In the genomic region with DNA sequence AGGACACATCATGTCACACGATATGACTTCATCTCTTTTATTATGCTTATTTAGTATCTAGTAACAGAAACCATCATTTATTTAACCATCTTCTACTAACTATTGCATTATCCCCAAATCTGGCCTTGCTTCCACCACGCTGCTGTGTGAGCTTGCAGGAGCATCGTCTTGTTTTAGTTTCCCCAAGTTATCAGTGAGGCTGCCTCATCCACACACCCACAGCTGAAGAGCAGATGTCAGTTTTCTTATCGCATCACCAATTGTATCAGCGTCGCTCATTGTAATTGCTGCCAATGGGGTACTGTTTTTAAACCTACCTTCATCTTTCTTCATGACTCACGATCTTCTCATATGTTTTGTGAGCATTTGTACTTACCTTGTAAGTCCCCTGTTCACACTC, we compare ENCODE assay signal across 19 mouse cellular contexts. TPM values are rescaled to one million over a fixed set of nuclear protein-coding genes. Genes with fewer than 3 reads are reported as not detected.
DNase-seq lines count a peak whose midpoint lies in the region; ATAC-seq and TF ChIP-seq lines count a peak whose summit lies in the region.
"Had no signal": no experiment of that assay in that cellular context is flagged by ENCODE, and none has a peak within 500 bp of the region (broad histone marks: within the 10 kb centered on the region; RNA-seq: fewer than 3 reads in every experiment).

No protein-coding gene starts in this region.

- peak overlapping the region; percentile 70 for H3K27ac ChIP-seq in liver, embryonic 11.5 days (ENCODE audit: low read depth, low read length)
- peak overlapping the region; percentile 97 for H3K27ac ChIP-seq in liver, embryonic 14.5 days
- H3K27ac ChIP-seq in liver, postnatal 0 days (ENCODE audit: low read depth), result peak overlapping the region; percentile 80; the same call in 1 of the 2 replicates
- H3K27ac ChIP-seq in forebrain, embryonic 12.5 days, result no peak overlapping the region
- H3K27ac ChIP-seq: forebrain, embryonic 10.5 days; hindbrain, embryonic 12.5 days; hindbrain, embryonic 15.5 days had no signal

- H3K4me3 ChIP-seq in liver, embryonic 11.5 days (ENCODE audit: low read depth, low read length), result no peak overlapping the region
- H3K4me3 ChIP-seq in liver, embryonic 14.5 days (ENCODE audit: insufficient read depth in 1 of 2, low read depth in 2 of 2, low read length in 2 of 2), result no peak overlapping the region
- no peak overlapping the region for H3K4me3 ChIP-seq in liver, postnatal 0 days (ENCODE audit: low read depth, low read length)
- no peak overlapping the region for H3K4me3 ChIP-seq in forebrain, embryonic 12.5 days (replicated peaks)
- H3K4me3 ChIP-seq: forebrain, embryonic 10.5 days; hindbrain, embryonic 12.5 days; hindbrain, embryonic 15.5 days had no signal

- H3K4me1 ChIP-seq in liver, embryonic 11.5 days (replicated peaks; ENCODE audit: control insufficient read depth, insufficient read depth, low read length), result peaks cover 13% of the 10 kb centered on the region
- H3K4me1 ChIP-seq in liver, embryonic 14.5 days (replicated peaks; ENCODE audit: control insufficient read depth in 2 of 2, insufficient read depth in 2 of 2, low read length in 1 of 2), result peaks cover 44 to 49% of the 10 kb centered on the region in 2 experiments
- peaks cover 27% of the 10 kb centered on the region for H3K4me1 ChIP-seq in liver, postnatal 0 days (ENCODE audit: insufficient read depth)
- H3K4me1 ChIP-seq in forebrain, embryonic 12.5 days, result no peaks in the 10 kb centered on the region
- H3K4me1 ChIP-seq: hindbrain, embryonic 12.5 days; hindbrain, embryonic 15.5 days had no signal

- TF ChIP-seq CTCF in liver, embryonic 14.5 days (IDR thresholded peaks at IDR 0.05; ENCODE audit: low read depth), result no peak
- no peak for TF ChIP-seq CTCF in liver, postnatal 0 days (IDR thresholded peaks at IDR 0.05; ENCODE audit: low read depth)

- H3K9me3 ChIP-seq in liver, embryonic 11.5 days (ENCODE audit: control insufficient read depth, low read length), result peaks cover 10% of the 10 kb centered on the region; the same call in 1 of the 2 replicates
- peaks cover 4% of the 10 kb centered on the region for H3K9me3 ChIP-seq in liver, embryonic 14.5 days (ENCODE audit: control insufficient read depth, low read length)
- peaks cover 5% of the 10 kb centered on the region for H3K9me3 ChIP-seq in liver, postnatal 0 days (ENCODE audit: low read length)
- H3K9me3 ChIP-seq in forebrain, embryonic 12.5 days, result no peaks in the 10 kb centered on the region
- H3K9me3 ChIP-seq: hindbrain, embryonic 12.5 days; hindbrain, embryonic 15.5 days had no signal

- no peak for DNase-seq in liver, embryonic 11.5 days (ENCODE audit: low spot score)
- no peak for DNase-seq in liver, embryonic 14.5 days (ENCODE audit: low read depth in 3 of 3, low spot score in 3 of 3)
- DNase-seq in liver, postnatal 0 days, result no peak
- DNase-seq in Muller cell, postnatal 12 days (ENCODE audit: inconsistent ontology term), result no peak
- no peak for DNase-seq in urinary bladder, postnatal 10 days (ENCODE audit: low spot score)
- DNase-seq: adrenal gland, adult 2 months; adrenal gland, postnatal 14 days; cerebellum, adult 11 months; cerebellum, adult 2 months; cerebellum, adult 9-11 months; gastrocnemius, postnatal 10 days; gastrocnemius, postnatal 36 days had no signal

- no peaks in the 10 kb centered on the region for H3K27me3 ChIP-seq in liver, embryonic 11.5 days (replicated peaks; ENCODE audit: control insufficient read depth, insufficient read depth, low read length)
- no peaks in the 10 kb centered on the region for H3K27me3 ChIP-seq in liver, embryonic 14.5 days (ENCODE audit: control insufficient read depth, insufficient read depth, low read length)
- H3K27me3 ChIP-seq in liver, postnatal 0 days (ENCODE audit: insufficient read depth, low read length), result no peaks in the 10 kb centered on the region
- no peaks in the 10 kb centered on the region for H3K27me3 ChIP-seq in forebrain, embryonic 12.5 days
- H3K27me3 ChIP-seq: hindbrain, embryonic 12.5 days; hindbrain, embryonic 15.5 days had no signal

- 0 out of 2 replicates have a peak, but pooled peaks have one; percentile 24 for ATAC-seq in liver, embryonic 11.5 days (replicated peaks; ENCODE audit: low FRiP score)
- peak; percentile 18; the same call in 1 of the 2 replicates for ATAC-seq in liver, embryonic 14.5 days (ENCODE audit: insufficient read depth)
- ATAC-seq in liver, postnatal 0 days, result no peak
- no peak for ATAC-seq in forebrain, embryonic 12.5 days (ENCODE audit: low FRiP score)
- no peak for ATAC-seq in CD4-positive, CD25-positive, alpha-beta regulatory T cell, adult 4 months
- ATAC-seq: forebrain, embryonic 16.5 days had no signal

- peak; percentile 67 for TF ChIP-seq EP300 in liver, embryonic 14.5 days (IDR thresholded peaks at IDR 0.05; ENCODE audit: low read depth)
- TF ChIP-seq EP300 in liver, postnatal 0 days (IDR thresholded peaks at IDR 0.05; ENCODE audit: low read depth), result peak; percentile 27; the same call in 1 of the 2 replicates

- H3K4me2 ChIP-seq in liver, embryonic 11.5 days, result peak overlapping the region; percentile 26; the same call in 1 of the 2 replicates
- peak overlapping the region; percentile 69 for H3K4me2 ChIP-seq in liver, embryonic 14.5 days (ENCODE audit: low read depth)
- H3K4me2 ChIP-seq in liver, postnatal 0 days (ENCODE audit: low read depth, low read length), result 0 out of 2 replicates have a peak overlapping the region, but pooled peaks have one; percentile 56
- no peak overlapping the region for H3K4me2 ChIP-seq in forebrain, embryonic 12.5 days
- H3K4me2 ChIP-seq: heart, embryonic 11.5 days; hindbrain, embryonic 12.5 days; hindbrain, embryonic 15.5 days had no signal

- H3K36me3 ChIP-seq in liver, embryonic 11.5 days (ENCODE audit: control insufficient read depth, insufficient read depth, low read length), result no peaks in the 10 kb centered on the region
- no peaks in the 10 kb centered on the region for H3K36me3 ChIP-seq in liver, embryonic 14.5 days (replicated peaks; ENCODE audit: control insufficient read depth, insufficient read depth, low read depth)
- no peaks in the 10 kb centered on the region for H3K36me3 ChIP-seq in liver, postnatal 0 days (replicated peaks; ENCODE audit: insufficient read depth, low read length)
- no peaks in the 10 kb centered on the region for H3K36me3 ChIP-seq in forebrain, embryonic 12.5 days (replicated peaks)
- H3K36me3 ChIP-seq: forebrain, embryonic 10.5 days; hindbrain, embryonic 12.5 days; hindbrain, embryonic 15.5 days had no signal

- 74% methylated on average over 7 of the region's 7 CpGs for WGBS in liver, embryonic 11.5 days
- 32% methylated on average over 7 of the region's 7 CpGs for WGBS in liver, embryonic 14.5 days (ENCODE audit: insufficient replicate concordance)
- 67% methylated on average over 7 of the region's 7 CpGs for WGBS in liver, postnatal 0 days (ENCODE audit: insufficient replicate concordance)
- WGBS in forebrain, embryonic 12.5 days, result 96% methylated on average over 7 of the region's 7 CpGs

- no peak overlapping the region for H3K9ac ChIP-seq in liver, embryonic 11.5 days (ENCODE audit: low read depth, low read length)
- peak overlapping the region; percentile 55; the same call in 1 of the 2 replicates for H3K9ac ChIP-seq in liver, embryonic 14.5 days (replicated peaks)
- H3K9ac ChIP-seq in liver, postnatal 0 days (replicated peaks), result no peak overlapping the region
- H3K9ac ChIP-seq in forebrain, embryonic 12.5 days, result no peak overlapping the region
- H3K9ac ChIP-seq: hindbrain, embryonic 12.5 days; hindbrain, embryonic 15.5 days had no signal

RNA-seq across cellular contexts. Expression of a gene that starts 23.6 kb away (rescaled TPM):
- polyA plus RNA-seq in liver, embryonic 11.5 days (2014; fragmentation: Nextera tagmentation; extraction: Ambion mirVana), result 73.2 and 80.0 TPM in 2 replicates
- 21.5 and 31.3 TPM in 2 replicates for polyA plus RNA-seq in liver, embryonic 14.5 days (2012; rRNA removed)
- 40.6 and 50.6 TPM in 2 replicates for polyA plus RNA-seq in liver, embryonic 14.5 days (2014; fragmentation: Nextera tagmentation; extraction: Ambion mirVana)
- polyA plus RNA-seq in liver, postnatal 0 days (2015; fragmentation: Nextera tagmentation; extraction: Ambion mirVana), result 41.6 and 46.3 TPM in 2 replicates
- polyA plus RNA-seq in forebrain, embryonic 12.5 days (2016; fragmentation: Nextera tagmentation; extraction: Ambion mirVana), result 106 and 108 TPM in 2 replicates
- polyA plus RNA-seq in CD4-positive, CD25-positive, alpha-beta regulatory T cell, adult 4 months (2017; shearing (Covaris generic)), result 10 to 100 TPM; 13.9 to 27.5 TPM

Comparison
In these comparisons a context has a peak if more than half of its experiments do, and no peak if none do; other contexts are left out.
1. ATAC-seq: peak in liver, embryonic 11.5 days (single experiment) and liver, embryonic 14.5 days (single experiment); none in liver, postnatal 0 days (single experiment), forebrain, embryonic 12.5 days (single experiment) and CD4-positive, CD25-positive, alpha-beta regulatory T cell, adult 4 months (single experiment).